Mouse (Mus musculus): ENCODE data around the gene Hsf2bp.

DNA sequence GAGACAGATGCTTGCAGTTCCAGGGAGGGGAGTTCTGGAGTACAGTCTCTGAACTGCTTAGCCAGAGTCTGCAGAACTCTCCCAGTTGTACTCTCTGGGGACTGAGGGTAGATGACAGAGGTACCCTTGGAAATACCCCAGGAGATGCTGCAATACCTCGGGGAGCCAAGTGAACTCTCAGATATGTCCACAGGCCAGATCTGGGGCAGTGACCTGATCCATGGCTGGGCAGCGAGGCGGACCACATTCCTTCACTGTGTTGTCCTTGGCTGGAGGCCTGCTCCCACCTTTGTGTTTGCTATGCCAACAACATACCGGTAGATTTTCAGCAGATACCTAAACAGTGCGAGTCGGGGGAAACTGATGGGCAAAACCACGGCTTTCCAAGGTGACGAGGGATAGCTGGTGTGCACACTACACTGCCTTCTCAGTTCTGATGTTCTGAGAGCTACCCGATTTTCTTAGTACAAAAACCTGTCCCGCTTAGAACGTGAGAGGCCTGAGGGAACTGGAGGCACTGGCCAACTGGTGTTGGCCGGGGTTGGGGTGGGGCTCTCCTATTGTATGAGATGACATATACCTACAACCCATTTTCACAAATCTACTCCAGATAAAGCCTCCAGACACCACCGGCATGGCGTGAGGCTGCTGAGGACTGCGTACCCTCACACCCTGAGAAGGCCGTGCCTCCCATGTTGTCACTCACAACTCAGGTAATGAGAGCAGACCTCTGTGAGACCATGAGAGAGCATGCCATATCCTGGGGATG, 96.7 kb downstream of the Hsf2bp start:
- no peak for TF ChIP-seq HCFC1 (IDR thresholded peaks at IDR 0.05; ENCODE audit: low read depth, low read length)
- peak; percentile 17; the same call in 1 of the 2 replicates for TF ChIP-seq SIN3A (IDR thresholded peaks at IDR 0.05; ENCODE audit: low read length)
- TF ChIP-seq USF1 (IDR thresholded peaks at IDR 0.05; ENCODE audit: low read depth, low read length), result no peak
- TF ChIP-seq MAFK (IDR thresholded peaks at IDR 0.05; ENCODE audit: insufficient replicate concordance, low read length), result no peak
- TF ChIP-seq CTCF (conservative IDR thresholded peaks at IDR 0.05 in 1 of 2, IDR thresholded peaks at IDR 0.05 in 1 of 2; ENCODE audit: low read depth in 2 of 2, low read length in 2 of 2), result no peak

Data from CH12.LX (cell line).